Mouse (Mus musculus) ES-Bruce4 (cell line): ENCODE measurements at regions not wholly inside any gene's neighbourhood (a gene's known extent, or its start where the extent isn't known, plus 50 kb on each side); places are given as distances from the start of the nearest gene placed in this dataset.

Experiments used
- CTCF ChIP-seq: IDR thresholded peaks from one replicate; pipeline ENCODE4 v1.8.1; 2011; ENCODE audit warnings: low read depth, low read length
- EP300 ChIP-seq: IDR thresholded peaks from 2 replicates; pipeline ENCODE4 v1.6.1; 2011; ENCODE audit warnings: low read depth, low read length; ENCODE audit not compliant: insufficient read depth

DNA sequence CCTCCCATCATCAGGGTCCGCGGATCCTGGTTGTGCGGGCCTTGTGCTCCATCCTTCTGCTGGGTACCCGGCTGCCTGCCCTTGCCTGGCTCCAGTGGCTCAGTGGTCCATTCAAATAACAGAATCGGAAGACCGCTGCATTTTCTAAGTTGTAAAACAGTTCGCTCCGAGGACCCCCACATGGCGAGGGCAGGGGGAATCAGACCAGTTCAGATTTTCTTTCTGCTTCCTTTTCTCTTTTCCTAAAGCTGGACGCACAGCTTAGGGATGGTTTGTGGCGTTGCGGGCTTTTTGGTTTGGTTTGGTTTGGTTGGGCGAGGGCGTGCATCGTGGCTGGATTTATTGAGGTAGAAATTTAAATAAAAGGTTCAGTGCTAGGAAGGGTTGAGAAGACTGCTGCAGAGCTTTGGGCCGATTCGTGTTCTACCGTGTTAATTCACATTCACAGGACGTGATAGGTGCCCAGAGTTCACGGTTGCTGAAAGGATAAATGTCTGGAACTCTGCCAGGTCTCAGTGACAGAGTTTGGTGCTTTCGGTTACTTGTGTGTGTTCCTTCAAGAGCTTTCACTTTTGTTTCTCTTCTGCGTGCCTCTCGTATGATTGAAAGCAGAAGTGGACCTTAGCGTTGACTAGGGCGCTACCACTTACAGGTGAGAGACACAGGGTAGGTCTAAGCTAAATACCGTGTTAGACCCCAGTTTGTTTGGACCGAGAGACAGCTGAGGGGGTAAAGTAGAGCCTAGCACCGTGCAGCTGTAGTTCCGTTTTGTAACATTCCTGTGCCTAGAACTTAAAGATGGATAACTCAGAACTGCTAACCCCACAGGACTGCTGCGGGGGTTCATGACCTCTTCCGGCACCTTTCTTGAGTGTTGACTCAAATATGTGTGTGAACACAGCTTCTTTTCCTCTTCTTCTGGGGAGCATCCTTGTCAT lies 61.9 kb upstream of the Ak4 start:
- TF ChIP-seq CTCF (no peak), EP300 (no peak)
